Mouse (Mus musculus) ES-E14 (cell line): ENCODE measurements around the gene Fam171a2. TPM values are rescaled to one million over a fixed set of nuclear protein-coding genes. Genes with fewer than 3 reads are reported as not detected.

Experiments used
- DNase-seq: peaks from one replicate; pipeline ENCODE4 v3.0.0-alpha.2; 2013; ENCODE audit warnings: low read depth, low spot score
- H3K27ac ChIP-seq: 2 replicates; pipeline ENCODE4 v1.5.1; 2012; ENCODE audit warnings: low read depth, mild to moderate bottlenecking, low read length, moderate library complexity, mixed read lengths; ENCODE audit not compliant: poor library complexity, insufficient read depth, severe bottlenecking
- H3K36me3 ChIP-seq: 2 replicates; pipeline ENCODE4 v1.6.1; 2012; ENCODE audit warnings: mild to moderate bottlenecking, low read length, moderate library complexity, mixed read lengths; ENCODE audit not compliant: control insufficient read depth, poor library complexity, insufficient read depth, severe bottlenecking
- H3K4me1 ChIP-seq, 2 experiments: fragments of 150-350 bp in 1 of 2; sonication (generic) in 1 of 2; 2 replicates each; pipeline ENCODE4 v1.6.1; 2012; ENCODE audit warnings: low read length in 2 of 2, mild to moderate bottlenecking in 1 of 2, mixed read lengths in 1 of 2; ENCODE audit not compliant: control insufficient read depth in 2 of 2, insufficient read depth in 2 of 2, poor library complexity in 1 of 2
- H3K4me3 ChIP-seq, 2 experiments: fragments of 150-350 bp in 1 of 2; sonication (generic) in 1 of 2; 2 replicates each; pipeline ENCODE4 v1.5.1; 2012; ENCODE audit warnings: low read length in 2 of 2, low read depth in 1 of 2, mild to moderate bottlenecking in 1 of 2, mixed read lengths in 1 of 2; ENCODE audit not compliant: insufficient read depth in 1 of 2, poor library complexity in 1 of 2, severe bottlenecking in 1 of 2
- H3K9ac ChIP-seq: 2 replicates; pipeline ENCODE4 v1.6.1; 2012; ENCODE audit warnings: low read depth, mild to moderate bottlenecking, low read length, mixed read lengths; ENCODE audit not compliant: poor library complexity, insufficient read depth, severe bottlenecking
- H3K9me3 ChIP-seq: fragments of 150-350 bp; sonication (generic); 2 replicates; pipeline ENCODE4 v1.6.1; 2012; ENCODE audit warnings: low read depth, mild to moderate bottlenecking, low read length; ENCODE audit not compliant: control insufficient read depth, insufficient read depth
- CHD2 ChIP-seq: IDR thresholded peaks from 2 replicates; pipeline ENCODE4 v1.6.1; 2014; ENCODE audit warnings: mild to moderate bottlenecking, low read depth, low read length, inconsistent platforms
- HCFC1 ChIP-seq: IDR thresholded peaks from 2 replicates; pipeline ENCODE4 v1.6.1; 2012; ENCODE audit warnings: low read length, inconsistent platforms, borderline replicate concordance; ENCODE audit not compliant: insufficient read depth
- MAFK ChIP-seq: IDR thresholded peaks from 2 replicates; pipeline ENCODE4 v1.6.1; 2014; ENCODE audit warnings: mild to moderate bottlenecking, low read depth, low read length, inconsistent platforms; ENCODE audit not compliant: insufficient read depth
- ZC3H11A ChIP-seq: IDR thresholded peaks from 2 replicates; pipeline ENCODE4 v1.6.1; 2012; ENCODE audit warnings: low read depth, mild to moderate bottlenecking, inconsistent platforms, low read length, borderline replicate concordance
- ZNF384 ChIP-seq: IDR thresholded peaks from 2 replicates; pipeline ENCODE4 v1.6.1; 2012; ENCODE audit warnings: low read depth, low read length, inconsistent platforms
- in situ Hi-C, 2 experiments: fragments of 600-800 bp; cut with MboI; formaldehyde crosslinking; loops; one replicate each; pipeline ENCODE4 v1.15.1; 2025; ENCODE audit warnings: low sequenced_read_pairs in 2 of 2, inconsistent platforms in 1 of 2; ENCODE audit not compliant: unreplicated experiment in 2 of 2
- total RNA-seq: library from RNA; depleted of rRNA; stranded (reverse); fragments of 300-350 nt; gene quantifications from 2 replicates; pipeline ENCODE4 v1.2.3, GENCODE M21; 2012

Gene Fam171a2
- total RNA-seq, 1 experiment: 6.7 TPM

DNA sequence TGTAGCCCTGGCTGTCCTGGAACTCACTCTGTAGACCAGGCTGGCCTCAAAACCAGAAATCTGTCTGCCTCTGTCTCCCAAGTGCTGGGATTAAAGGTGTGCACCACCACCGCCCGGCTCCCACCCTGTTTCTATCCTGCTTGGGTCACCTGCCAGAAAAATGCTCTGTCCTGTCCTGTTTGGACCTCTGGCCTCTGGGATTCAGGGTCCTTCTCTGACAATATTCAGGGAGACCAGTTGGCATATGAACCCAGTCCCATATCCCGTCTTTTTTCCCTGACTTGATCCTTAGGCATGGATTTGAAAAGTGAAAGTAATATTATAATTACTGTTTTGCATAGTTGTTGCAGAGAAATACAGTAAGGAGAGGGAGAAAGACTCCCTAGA is 15.8 kb downstream of the Fam171a2 start:
- no peak overlapping the region for H3K4me3 ChIP-seq
- H3K36me3 ChIP-seq: peaks cover 33% of the 10 kb centered on the region
- peaks cover 0 to 11% of the 10 kb centered on the region in 2 experiments; a peak in 3 of 4 replicates for H3K4me1 ChIP-seq
- H3K27ac ChIP-seq: no peak overlapping the region
- H3K9me3 ChIP-seq: no peaks in the 10 kb centered on the region
- DNase-seq: no peak
- H3K9ac ChIP-seq: no peak overlapping the region
- in situ Hi-C loops: loop anchor here in 1 of 2 experiments (10.0 kb wide), 1 partner anchor 107 kb away; no protein-coding TSS in a partner anchor
- TF ChIP-seq CHD2 (no peak), MAFK (no peak), ZC3H11A (no peak), ZNF384 (no peak), HCFC1 (no peak)

- TF ChIP-seq CHD2 (no peak), ZC3H11A (0 out of 2 replicates have a peak, but pooled peaks have one; percentile 30), HCFC1 (no peak)
- Histone ChIP-seq H3K4me1 (peaks cover 0 to 11% of the 10 kb centered on the region in 2 experiments; a peak in 3 of 4 replicates), H3K9me3 (no peaks in the 10 kb centered on the region), H3K9ac (peak overlapping the region; percentile 64), H3K27ac (peak overlapping the region; percentile 20; the same call in 1 of the 2 replicates), H3K36me3 (peaks cover 28% of the 10 kb centered on the region), H3K4me3 (peak overlapping the region; percentile 68 to 83)
- peak; percentile 82 for DNase-seq
- in situ Hi-C loops: loop anchor here in 1 of 2 experiments (10.0 kb wide), 1 partner anchor 106 kb away; no protein-coding TSS in a partner anchor
Observed at GRCm38 (mm10) chr11:102431018-102431645, 16.4 kb downstream of the Fam171a2 start.

GRCm38 (mm10) chr11:102430121-102431017 is 17.1 kb downstream of the Fam171a2 start, which contains the start of gene Grn:
Gene Grn (plus strand): TSS chr11:102430315.
- Histone ChIP-seq H3K4me3 (peak within 1 kb of the TSS; percentile 73 to 83), H3K9me3 (no peaks in the 10 kb centered on the region), H3K36me3 (peaks cover 21% of the 10 kb centered on the region), H3K27ac (peak within 1 kb of the TSS; percentile 20; the same call in 1 of the 2 replicates), H3K4me1 (peaks cover 0 to 8% of the 10 kb centered on the region in 2 experiments; a peak in 3 of 4 replicates), H3K9ac (peak within 1 kb of the TSS; percentile 87)
- in situ Hi-C loops: loop anchor here in 1 of 2 experiments (10.0 kb wide), 1 partner anchor 106 kb away; no protein-coding TSS in a partner anchor
- TF ChIP-seq MAFK: no peak
- peak; percentile 39; the same call in 1 of the 2 replicates for TF ChIP-seq CHD2
- TF ChIP-seq ZNF384: 0 out of 2 replicates have a peak, but pooled peaks have one; percentile 23
- TF ChIP-seq ZC3H11A: no peak
- no peak; the same call in 1 of the 2 replicates for TF ChIP-seq HCFC1
- DNase-seq: peak; percentile 95

GRCm38 (mm10) chr11:102429551-102429950 is 17.9 kb downstream of the Fam171a2 start:
- in situ Hi-C loops: no loop called here
- peak overlapping the region; percentile 73 to 83 for H3K4me3 ChIP-seq
- H3K36me3 ChIP-seq: peaks cover 12% of the 10 kb centered on the region; the same call in 1 of the 2 replicates
- H3K4me1 ChIP-seq: peaks cover 0 to 8% of the 10 kb centered on the region in 2 experiments; a peak in 3 of 4 replicates
- DNase-seq: no peak
- H3K9me3 ChIP-seq: no peaks in the 10 kb centered on the region
- H3K9ac ChIP-seq: peak overlapping the region; percentile 87
- TF ChIP-seq HCFC1: no peak
- TF ChIP-seq MAFK: no peak
- TF ChIP-seq ZC3H11A: no peak
- no peak for TF ChIP-seq ZNF384
- TF ChIP-seq CHD2: no peak
- H3K27ac ChIP-seq: no peak overlapping the region; the same call in 1 of the 2 replicates
